Mouse (Mus musculus): ENCODE measurements around the gene Surf1.

DNA sequence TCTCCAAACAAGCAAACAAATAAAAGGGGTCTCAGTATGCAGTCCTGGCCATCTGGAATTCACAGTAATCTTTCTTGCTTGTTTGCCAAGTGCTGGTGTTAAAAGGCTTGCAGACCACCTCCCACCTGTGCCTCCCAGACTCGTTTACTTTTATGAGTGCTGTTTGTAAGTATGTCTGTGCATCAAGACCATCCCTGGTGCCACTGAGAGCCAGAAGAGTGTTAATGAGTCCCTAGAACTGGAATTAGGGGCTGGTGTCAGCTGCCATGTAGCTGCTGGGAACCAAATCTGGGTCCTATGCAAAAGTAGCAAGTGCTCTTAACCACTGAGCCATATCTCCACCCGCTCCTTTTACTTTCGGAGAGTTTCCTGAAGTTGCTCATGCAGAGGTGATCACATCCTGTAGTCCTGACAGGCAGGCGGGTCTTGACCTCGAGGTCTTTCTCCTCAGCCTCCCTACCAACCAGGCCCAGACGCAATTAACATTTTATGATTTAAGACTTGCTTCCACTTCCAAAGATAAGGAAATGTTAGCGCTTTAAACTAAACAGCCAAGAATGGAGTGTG, 14.4 kb downstream of the Surf1 start:
- TF ChIP-seq CTCF (IDR thresholded peaks at IDR 0.05), result no peak
- no peak for TF ChIP-seq EP300 (IDR thresholded peaks at IDR 0.05)
